Mouse (Mus musculus) stomach, postnatal 0 days (tissue): ENCODE results near the gene Gpr19. TPM values are rescaled to one million over a fixed set of nuclear protein-coding genes. Genes with fewer than 3 reads are reported as not detected.

ENCODE experiments used
- ATAC-seq: fragments of 200-750 bp; cut with Nextera tagmentation; 2 replicates; pipeline ENCODE4 v1.8.0; 2017; ENCODE audit not compliant: low FRiP score, low TSS enrichment
- DNase-seq: peaks from one replicate; pipeline ENCODE4 v3.0.0-alpha.2; 2016; ENCODE audit warnings: low spot score
- H3K27ac ChIP-seq: fragments of 300-500 bp; sonication (generic); replicated peaks from 2 replicates; pipeline ENCODE4 v1.5.1; 2014; ENCODE audit warnings: mild to moderate bottlenecking, control low read depth
- H3K27me3 ChIP-seq: fragments of 300-500 bp; sonication (generic); 2 replicates; pipeline ENCODE4 v1.6.1; 2014; ENCODE audit warnings: low read length; ENCODE audit not compliant: control insufficient read depth, insufficient read depth
- H3K36me3 ChIP-seq: fragments of 300-500 bp; sonication (generic); 2 replicates; pipeline ENCODE4 v1.6.1; 2014; ENCODE audit warnings: low read length, mixed read lengths; ENCODE audit not compliant: control insufficient read depth, insufficient read depth
- H3K4me1 ChIP-seq: fragments of 300-500 bp; sonication (generic); replicated peaks from 2 replicates; pipeline ENCODE4 v1.6.1; 2014; ENCODE audit warnings: antibody characterized with exemption; ENCODE audit not compliant: control insufficient read depth, insufficient read depth
- H3K4me2 ChIP-seq: fragments of 300-500 bp; sonication (generic); replicated peaks from 2 replicates; pipeline ENCODE4 v1.6.1; 2014; ENCODE audit warnings: low read depth, mild to moderate bottlenecking, control low read depth, moderate library complexity
- H3K4me3 ChIP-seq: fragments of 300-500 bp; sonication (generic); 2 replicates; pipeline ENCODE4 v1.5.1; 2014; ENCODE audit warnings: low read depth, low read length, control low read depth
- H3K9ac ChIP-seq: fragments of 300-500 bp; sonication (generic); 2 replicates; pipeline ENCODE4 v1.6.1; 2014; ENCODE audit warnings: mild to moderate bottlenecking, low read length, control low read depth, mixed read lengths
- H3K9me3 ChIP-seq: fragments of 300-500 bp; sonication (generic); 2 replicates; pipeline ENCODE4 v1.6.1; 2016; ENCODE audit warnings: low read length; ENCODE audit not compliant: control insufficient read depth
- CTCF ChIP-seq: IDR thresholded peaks from 2 replicates; pipeline ENCODE4 v1.5.1; 2016; ENCODE audit warnings: antibody characterized with exemption, low read depth, mild to moderate bottlenecking, moderate library complexity
- EP300 ChIP-seq: optimal IDR thresholded peaks from 2 replicates; pipeline ENCODE3; 2016; ENCODE audit warnings: antibody characterized with exemption
- WGBS: fragments of 180-500 bp; shearing (Covaris S2); extraction: QIAGEN DNeasy Blood & Tissue Kit; methylation state at CpG from one replicate; pipeline ENCODE4 v1.1.7; 2014; 5-methylcytosine and 5-hydroxymethylcytosine counted together
- polyA plus RNA-seq: library from polyadenylated mRNA; unstranded; fragments of >200 nt; fragmentation: Nextera tagmentation; extraction: Ambion mirVana; gene quantifications from 2 replicates; pipeline ENCODE4 v1.2.1, GENCODE M21; 2015

Gpr19 gene
- polyA plus RNA-seq, 1 experiment from 2014 or later: 6.9 TPM

DNA sequence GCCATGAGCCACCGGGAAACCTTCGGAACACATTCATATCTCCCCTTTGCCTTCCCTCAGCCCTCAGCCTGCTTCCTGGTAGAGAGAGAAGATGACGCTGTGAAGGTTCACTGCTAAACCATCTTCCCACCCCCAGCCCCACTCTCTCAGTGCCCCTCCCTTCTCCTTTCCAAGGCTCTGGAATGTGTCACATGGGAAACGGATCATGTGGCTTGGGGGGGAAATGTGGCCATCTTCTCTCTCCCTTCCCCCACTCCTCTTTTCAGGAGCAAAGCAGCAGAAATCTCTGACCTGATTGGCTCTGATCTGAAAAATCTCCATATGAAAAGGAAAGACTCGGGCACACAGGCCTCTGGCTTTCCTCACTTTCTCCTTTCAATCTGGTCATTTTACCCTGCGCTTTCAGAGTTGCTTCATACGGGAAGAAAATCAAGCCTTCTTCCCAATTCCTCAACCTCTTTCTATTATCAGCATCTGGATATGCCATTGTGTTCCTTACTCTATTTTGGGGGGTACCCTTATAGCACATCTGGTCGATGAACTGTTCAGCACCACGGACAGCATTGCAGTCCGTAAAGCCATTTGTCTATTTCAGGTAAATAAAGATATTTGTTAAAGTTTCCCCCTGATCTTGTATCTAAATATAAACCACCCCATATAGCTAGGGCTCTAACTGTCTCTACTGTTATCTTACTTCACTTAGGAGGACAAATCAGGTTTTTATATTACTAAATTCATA lies 10.5 kb downstream of the Gpr19 start:
- Histone ChIP-seq H3K4me3 (0 out of 2 replicates have a peak overlapping the region, but pooled peaks have one; percentile 6), H3K9me3 (no peaks in the 10 kb centered on the region), H3K27ac (no peak overlapping the region), H3K4me1 (no peaks in the 10 kb centered on the region), H3K27me3 (no peaks in the 10 kb centered on the region), H3K9ac (no peak overlapping the region), H3K36me3 (no peaks in the 10 kb centered on the region), H3K4me2 (peak overlapping the region; percentile 25)
- TF ChIP-seq EP300 (no peak), CTCF (no peak)
- 8% methylated on average over 10 of the region's 10 CpGs for WGBS
- DNase-seq: peak; percentile 29
- ATAC-seq: no peak; the same call in 1 of the 2 replicates

DNA sequence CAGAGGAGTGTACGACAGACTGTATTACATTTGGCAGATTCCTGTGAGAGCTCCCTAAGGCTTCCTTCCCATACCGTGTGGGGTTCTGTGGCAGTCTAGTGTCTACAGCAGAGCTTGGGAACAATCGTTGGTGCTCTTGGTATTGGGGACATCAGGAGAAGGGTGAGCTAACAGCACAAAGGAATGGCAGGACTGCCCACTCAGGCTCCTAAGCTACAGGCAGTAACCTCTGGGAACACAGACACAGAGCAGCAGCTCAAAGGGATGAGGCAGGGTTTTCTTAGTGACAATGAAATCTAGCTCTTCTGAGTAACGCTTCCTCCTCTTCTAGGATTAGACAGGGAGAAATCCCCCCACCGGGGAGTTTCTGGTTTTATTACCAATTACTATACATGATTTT lies 11.4 kb downstream of the Gpr19 start:
- Histone ChIP-seq H3K4me1 (no peaks in the 10 kb centered on the region), H3K9ac (no peak overlapping the region), H3K36me3 (no peaks in the 10 kb centered on the region), H3K27ac (no peak overlapping the region), H3K9me3 (no peaks in the 10 kb centered on the region), H3K4me2 (no peak overlapping the region), H3K4me3 (no peak overlapping the region), H3K27me3 (no peaks in the 10 kb centered on the region)
- WGBS: 54% methylated on average over 5 of the region's 5 CpGs
- DNase-seq (no peak), ATAC-seq (no peak)
- TF ChIP-seq EP300 (no peak), CTCF (no peak)

DNA sequence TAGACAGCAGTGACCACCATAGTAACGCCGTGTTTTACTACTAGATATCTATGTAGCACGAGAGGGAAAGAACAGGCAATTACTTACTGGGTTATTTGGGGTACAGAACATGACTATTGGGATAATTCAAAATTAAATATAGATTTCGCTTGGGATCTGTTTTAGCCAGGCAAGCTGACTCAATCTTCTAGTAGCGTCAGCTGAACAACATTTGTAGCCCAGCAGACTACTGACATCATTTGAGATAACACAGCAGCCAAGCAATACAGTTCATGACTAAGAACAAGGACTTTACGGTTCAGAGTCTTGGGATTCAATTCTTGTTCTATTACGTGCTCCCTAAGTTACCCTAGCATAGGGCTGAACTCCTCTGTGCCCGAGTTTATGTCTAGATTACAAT lies 11.9 kb downstream of the Gpr19 start:
- Histone ChIP-seq H3K9ac (no peak overlapping the region), H3K27me3 (no peaks in the 10 kb centered on the region), H3K4me2 (no peak overlapping the region), H3K4me3 (no peak overlapping the region), H3K9me3 (no peaks in the 10 kb centered on the region), H3K36me3 (no peaks in the 10 kb centered on the region), H3K4me1 (no peaks in the 10 kb centered on the region), H3K27ac (no peak overlapping the region)
- ATAC-seq: no peak
- TF ChIP-seq CTCF (no peak), EP300 (no peak)
- 89% methylated on average over 8 of the region's 8 CpGs for WGBS
- DNase-seq: no peak

DNA sequence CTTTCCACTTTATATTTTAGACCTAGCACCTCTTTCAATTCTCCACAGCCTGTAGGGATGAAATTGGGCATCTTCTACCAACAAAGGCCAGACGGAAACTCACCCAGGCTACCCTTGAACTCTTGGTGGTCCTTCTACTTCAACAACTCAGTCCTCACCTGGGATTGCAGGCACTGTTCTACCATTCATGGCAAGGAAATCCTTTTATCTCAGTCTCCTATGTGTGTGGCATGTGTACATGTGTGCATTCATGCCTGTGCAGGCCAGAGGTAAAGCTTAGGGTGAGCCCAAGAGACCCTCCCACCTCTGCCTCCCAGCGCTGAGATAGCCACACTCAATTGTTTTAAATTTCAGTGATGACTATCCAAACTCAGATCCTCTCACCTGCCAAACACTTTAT lies 12.9 kb downstream of the Gpr19 start:
- Histone ChIP-seq H3K4me1 (no peaks in the 10 kb centered on the region), H3K9me3 (no peaks in the 10 kb centered on the region), H3K27me3 (no peaks in the 10 kb centered on the region), H3K4me3 (no peak overlapping the region), H3K27ac (no peak overlapping the region), H3K36me3 (no peaks in the 10 kb centered on the region), H3K9ac (no peak overlapping the region), H3K4me2 (no peak overlapping the region)
- ATAC-seq (no peak), DNase-seq (no peak)
- WGBS: 94% methylated on average over 2 of the region's 2 CpGs
- TF ChIP-seq EP300: no peak
- no peak for TF ChIP-seq CTCF

DNA sequence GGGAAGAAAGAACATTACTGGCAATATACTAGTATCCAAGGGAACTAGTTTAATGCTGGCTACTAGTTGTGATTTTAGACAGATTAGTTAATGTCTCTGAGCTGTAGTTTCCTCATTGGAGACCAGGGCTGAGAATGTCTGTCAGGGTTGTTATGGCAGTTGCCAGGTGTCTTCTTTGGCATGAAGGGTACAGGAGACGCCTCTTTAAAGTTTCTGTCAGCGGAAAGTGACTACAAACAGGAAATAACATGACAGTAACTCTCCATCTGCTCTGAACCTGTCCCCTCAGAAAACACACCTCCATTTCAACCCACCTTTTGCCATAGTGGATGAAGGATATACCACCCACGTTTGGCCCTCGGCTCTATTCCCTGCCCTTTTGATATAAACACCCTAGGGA lies 14.7 kb downstream of the Gpr19 start:
- Histone ChIP-seq H3K27ac (no peak overlapping the region), H3K4me1 (no peaks in the 10 kb centered on the region), H3K4me3 (no peak overlapping the region), H3K9ac (no peak overlapping the region), H3K4me2 (no peak overlapping the region), H3K36me3 (no peaks in the 10 kb centered on the region), H3K9me3 (no peaks in the 10 kb centered on the region), H3K27me3 (no peaks in the 10 kb centered on the region)
- 83% methylated on average over 4 of the region's 4 CpGs for WGBS
- no peak for ATAC-seq
- TF ChIP-seq CTCF (no peak), EP300 (no peak)
- DNase-seq: no peak

DNA sequence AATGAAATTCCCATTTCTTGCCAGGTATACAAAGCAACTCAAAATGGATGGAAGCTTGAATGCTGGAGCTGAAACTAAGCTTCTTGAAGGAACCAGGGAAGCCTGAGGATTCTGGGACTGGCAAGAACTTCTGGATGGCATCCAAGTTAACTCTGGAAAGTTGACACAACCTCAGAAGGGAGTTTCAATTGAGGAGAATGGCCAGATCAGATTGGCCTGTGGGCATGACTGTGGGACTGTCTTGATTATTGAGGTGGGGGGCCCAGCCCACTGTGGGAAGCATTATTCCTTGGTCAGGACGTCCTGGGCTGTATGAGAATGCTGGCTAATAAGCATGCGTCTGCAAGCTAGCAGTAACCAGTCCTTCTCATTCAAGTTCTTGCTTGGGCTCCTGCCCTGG lies 18.3 kb downstream of the Gpr19 start:
- TF ChIP-seq CTCF (no peak), EP300 (no peak)
- DNase-seq (no peak), ATAC-seq (no peak)
- Histone ChIP-seq H3K4me3 (no peak overlapping the region), H3K9me3 (no peaks in the 10 kb centered on the region), H3K9ac (no peak overlapping the region), H3K4me1 (no peaks in the 10 kb centered on the region), H3K36me3 (no peaks in the 10 kb centered on the region), H3K27me3 (no peaks in the 10 kb centered on the region), H3K4me2 (no peak overlapping the region), H3K27ac (no peak overlapping the region)
- 63% methylated on average over 2 of the region's 2 CpGs for WGBS
